Mouse (Mus musculus) cerebellum, adult 11-12 months (tissue): ENCODE measurements around the gene BC048671.

ENCODE experiments used
- DNase-seq: peaks from one replicate; pipeline ENCODE4 v3.0.0; 2022

BC048671 gene

DNA sequence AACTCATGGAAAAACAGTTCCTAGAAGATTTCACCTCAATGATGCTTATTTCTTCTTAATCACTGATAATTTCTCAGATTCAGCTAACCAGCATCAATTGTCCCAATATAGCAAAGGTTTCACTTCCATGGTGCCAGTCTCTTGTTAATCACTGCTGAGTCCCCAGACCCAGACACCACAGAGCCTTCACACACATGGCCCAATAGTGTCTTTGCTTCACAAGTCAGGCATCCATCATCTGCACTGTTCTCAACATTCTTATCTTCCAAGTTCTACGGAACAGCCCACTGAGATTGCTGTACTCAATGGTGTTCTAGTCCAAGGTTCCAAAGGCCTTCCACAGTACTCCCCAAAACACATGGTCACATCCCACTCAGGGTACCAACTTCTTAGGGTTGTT, at the start of gene BC048671:
Gene BC048671, plus strand, starts transcription at position 301 of the 400 bp plus-strand sequence.
- no peak for DNase-seq

DNA sequence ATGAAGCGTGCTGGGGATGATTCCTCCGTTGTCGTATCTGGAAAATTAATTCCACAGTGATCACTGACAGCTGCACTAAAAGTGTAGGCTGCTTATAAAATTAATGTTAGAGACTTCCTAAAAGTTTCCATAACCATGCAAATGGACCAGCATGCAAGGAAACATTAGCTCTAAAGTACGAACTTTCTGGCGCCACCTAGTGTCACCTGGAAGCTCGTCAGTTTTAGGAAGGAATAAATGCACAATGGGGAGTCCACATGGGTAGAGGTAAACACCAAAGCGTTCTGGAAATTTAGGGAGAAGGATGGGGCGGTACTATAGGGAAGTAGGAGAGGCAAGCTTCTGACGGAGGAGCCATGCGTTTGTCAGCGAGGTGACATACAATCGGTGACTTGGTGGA, 12.8 kb upstream of the BC048671 start:
- DNase-seq, result no peak

DNA sequence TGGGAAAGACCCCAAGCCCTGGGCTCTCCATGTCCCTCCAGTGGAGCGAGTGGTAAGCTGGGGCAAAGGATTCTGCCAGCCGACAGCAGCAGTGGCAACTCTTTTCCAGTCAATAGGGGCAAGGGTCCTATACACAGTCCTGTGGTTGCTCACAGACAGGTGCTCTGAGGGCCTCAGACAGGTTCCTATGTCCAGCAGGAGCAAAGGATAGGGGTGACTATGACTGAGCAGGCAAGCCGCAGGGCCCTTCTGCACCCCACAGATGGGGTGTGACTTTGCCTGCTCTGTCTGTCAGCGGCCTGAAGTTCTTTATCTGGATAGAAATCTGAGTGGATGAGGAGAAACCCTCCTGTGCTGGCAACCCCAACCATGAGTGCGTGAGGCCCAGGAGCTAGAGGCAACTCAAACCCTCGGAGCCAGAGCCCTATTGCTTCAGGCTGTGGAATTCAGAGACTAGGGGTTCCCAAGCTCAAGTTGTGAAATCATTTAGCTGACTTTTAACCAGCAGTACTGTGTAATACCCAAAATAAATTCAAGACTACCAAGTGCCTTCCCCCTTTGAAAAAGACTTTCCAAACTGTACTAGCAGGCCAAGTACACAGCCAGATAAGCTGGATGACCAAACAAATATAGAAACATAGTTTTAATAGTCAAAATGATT, 5.4 kb downstream of the BC048671 start:
- no peak for DNase-seq

DNA sequence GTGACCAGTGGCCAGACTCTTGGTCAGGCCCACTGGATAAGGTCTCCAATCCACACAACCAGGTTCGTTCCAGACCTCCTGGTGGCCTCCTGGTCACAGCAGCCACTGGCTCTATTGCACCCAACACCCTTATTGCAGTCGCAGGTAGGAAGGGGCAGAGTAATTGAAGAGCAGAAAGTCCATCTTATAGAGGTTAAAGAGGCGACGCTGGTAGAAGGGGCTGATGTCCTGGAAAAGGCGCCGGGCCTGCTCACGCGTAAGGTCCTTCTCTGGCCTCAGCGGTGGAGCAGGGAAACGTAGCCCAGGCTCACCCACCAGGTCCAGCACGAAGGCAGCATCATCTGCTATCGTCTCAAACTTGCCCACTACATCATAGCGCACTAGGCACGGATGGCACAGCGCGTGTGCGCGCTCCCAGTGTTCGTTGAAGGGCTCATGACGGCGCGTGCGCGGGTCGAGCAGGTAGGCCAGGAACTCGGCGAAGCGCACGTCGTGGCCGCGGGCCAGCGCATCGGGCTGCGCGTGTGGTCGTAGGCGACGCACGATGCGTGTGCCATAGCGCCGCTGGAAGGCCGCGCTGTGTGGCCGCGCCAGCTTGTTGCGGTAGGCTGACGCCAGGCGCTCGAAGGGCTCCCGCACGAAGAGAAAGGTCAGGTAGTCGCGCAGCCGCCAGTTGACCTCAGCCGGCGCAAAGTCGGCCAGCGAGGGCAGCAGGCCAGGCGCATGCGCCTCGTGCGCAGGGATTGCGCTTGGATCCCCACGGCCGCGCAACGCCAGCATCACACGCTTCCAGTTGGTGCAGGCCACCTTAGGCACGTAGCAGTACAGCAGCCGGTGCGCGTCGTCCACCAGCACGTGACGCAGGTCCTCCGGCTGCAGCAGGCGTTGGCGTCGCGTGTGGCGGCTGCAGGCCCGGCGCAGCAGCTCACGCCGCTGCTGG, 8.1 kb downstream of the BC048671 start:
- no peak for DNase-seq

DNA sequence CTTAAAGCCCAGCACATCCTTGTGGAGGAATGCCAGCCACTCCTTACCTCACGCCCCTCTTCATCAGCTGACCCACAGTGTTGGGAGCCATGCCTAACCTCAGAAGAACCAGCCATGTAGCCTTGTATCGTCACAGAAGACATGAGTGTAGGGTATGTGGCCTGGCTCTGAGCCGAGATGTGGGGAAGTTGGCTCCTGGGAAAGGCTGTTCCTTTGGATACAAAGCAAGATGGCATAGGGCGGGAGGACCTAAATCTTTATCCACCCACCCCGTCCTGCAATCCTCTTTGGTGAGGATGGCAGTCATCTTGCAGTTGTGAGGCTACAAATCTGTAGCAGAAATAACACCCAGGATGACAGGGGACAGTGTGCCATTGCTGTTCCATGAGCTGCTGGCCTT, 14.9 kb downstream of the BC048671 start:
- no peak for DNase-seq

DNA sequence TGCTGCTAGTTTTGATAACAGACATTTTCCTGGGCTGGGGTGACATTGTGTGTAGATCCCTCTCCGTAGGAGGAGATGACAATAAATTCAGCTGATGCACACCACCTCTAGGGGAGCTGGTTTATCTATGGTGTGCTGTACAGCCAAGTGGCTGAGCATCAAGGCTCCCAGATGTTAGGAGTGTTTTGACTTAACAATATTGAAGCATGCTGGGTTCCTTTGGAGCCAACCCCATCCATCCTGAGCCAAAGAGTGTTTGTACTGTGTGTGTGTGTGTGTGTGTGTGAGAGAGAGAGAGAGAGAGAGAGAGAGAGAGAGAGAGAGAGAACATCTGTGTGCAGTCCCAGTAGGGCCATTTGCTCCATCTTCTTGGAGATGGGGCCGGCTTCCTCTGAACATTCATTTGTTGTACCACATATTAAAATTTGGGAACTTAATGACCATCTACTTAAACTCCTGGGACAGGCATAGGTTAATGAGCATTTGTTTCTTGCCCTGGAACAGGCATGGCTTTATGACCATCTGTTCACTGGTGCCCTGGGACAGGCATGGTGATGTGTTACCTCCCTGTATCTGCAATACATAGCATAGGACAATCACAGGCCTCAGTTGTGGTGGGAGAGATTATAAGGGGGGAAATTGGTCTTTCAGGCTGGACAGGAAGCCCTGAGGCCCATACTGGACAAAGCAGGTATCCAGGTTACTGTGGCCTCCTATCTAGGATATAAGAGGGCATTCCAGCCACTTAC, 16.7 kb downstream of the BC048671 start:
- DNase-seq, result no peak

DNA sequence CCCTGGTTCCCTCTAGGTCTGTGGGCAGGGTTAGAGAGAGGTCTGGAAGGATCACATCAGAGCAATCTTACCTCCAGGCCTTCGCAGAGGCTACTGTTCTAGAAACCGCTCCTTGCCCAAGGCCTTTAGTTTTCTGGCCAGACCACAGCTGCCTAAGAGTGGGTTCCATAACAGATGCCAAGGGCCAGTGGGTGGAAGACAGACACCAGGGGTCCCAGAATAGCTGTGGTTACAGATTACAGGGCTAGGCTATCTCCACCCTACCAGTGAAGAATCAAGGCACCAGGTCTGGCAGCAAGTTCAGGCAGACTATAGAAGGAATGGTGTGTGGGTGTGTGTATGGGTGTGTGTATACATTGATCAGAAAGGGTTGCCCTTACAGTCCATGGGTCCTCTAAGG, 18.0 kb downstream of the BC048671 start:
- no peak for DNase-seq

DNA sequence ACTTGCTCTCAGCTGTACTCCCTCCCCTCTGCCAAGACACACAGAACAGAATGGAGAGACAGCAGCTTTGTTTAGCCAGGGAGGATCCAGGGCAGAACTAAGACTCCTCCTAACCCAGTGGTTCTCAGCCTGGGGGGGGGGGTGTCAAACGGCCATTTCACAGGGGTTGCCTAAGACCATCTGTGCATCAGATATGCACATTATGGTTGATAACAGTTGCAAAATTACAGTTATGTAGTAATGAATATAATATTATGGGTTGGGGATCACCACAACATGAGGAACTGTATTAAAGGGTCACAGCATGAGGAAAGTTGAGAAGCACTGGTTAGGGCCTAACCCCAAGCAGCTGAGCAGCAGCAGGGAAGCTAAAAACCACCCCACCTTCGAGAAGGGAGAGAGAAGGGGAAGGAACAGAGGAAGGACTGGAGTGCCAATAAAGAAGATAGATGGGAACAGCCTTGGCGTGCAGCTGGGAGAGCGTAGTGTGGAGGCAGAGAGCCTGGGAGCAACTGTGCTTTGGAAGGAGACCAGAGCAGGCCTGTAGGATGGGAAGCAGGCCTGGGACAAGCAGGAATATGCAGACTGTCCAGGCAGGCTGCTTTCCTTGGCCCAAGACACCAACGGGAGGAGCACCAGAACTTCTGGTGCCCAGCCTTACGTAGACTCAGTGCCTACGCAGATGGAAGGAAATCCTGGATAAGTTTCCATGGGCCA, 18.6 kb downstream of the BC048671 start:
- DNase-seq, result no peak

DNA sequence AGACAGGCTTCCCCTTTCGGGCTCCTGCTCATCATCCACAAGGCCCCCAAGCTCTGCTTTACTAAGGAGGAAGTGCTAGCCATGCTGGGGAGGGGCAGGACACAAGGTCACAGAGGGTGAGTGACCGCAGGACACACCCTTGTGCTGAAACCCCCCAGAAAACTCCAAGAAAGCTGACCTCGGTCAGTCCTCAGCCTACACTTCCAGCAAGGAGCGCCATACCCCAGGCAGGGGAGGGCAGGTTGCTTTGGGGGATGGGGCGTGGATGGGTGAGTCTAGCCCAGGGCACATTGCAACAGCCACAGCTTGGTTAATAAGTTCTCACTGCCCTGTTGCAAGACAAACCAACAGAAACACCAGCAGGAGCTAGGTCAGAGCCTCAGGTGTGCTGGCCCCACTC, 19.4 kb downstream of the BC048671 start:
- no peak for DNase-seq

DNA sequence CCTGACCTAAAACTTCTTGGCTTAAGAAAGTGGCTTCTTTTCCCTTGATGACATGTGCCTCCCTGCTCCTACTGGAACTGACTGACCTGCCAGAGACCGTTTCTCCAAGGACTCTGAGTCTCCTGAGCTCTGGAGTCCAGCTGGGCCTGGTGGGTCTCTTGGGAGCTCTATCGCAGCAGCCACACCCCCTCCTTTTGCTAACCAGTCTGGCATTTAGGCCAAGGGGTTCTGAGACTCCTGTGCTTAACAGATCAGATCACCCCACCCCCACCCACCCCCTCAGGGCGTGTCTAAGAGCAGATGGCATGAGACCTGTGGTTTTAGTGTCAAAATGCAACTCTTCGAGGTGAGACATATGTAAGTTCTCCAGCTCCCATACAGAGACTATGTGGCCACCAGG, 20.8 kb downstream of the BC048671 start:
- no peak for DNase-seq

DNA sequence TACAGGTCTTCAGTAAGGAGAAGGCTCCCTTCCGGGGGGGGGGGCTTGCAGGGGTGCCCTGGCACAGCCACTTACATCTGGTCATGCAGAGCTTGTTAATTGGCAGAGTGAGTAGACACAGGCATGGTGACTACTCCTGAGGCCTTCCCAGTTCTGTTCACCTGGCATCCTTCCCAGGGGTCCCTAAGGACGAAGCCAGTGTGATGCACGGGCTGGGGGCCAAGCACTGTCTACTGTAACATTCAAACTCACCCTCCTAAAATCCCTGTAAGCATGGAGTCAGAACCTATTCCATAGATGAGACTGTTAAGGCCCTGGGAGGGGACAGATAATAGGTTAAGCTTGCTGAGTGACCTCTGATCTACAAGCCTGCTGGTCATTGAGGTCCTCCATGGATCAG, 23.0 kb downstream of the BC048671 start:
- DNase-seq, result no peak

DNA sequence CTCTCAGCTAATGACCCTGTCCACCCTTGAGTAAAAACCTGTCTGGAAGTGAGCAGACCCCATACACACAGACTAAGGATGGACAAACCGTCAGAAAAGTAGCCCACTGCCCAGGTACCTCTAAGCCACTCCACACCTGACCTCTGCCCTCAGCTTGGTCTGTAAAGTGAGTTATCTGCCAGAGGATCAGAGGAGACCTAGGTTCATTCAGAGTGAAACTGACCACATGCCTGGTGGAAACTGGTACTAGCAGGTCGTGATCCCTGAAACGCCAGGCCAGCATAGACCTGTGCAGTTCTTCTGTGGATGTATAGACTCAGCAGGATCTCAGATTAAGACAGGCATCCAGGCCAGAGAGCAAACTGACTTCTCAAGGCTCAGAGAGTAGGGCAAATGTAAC, 23.4 kb downstream of the BC048671 start:
- DNase-seq, result no peak

DNA sequence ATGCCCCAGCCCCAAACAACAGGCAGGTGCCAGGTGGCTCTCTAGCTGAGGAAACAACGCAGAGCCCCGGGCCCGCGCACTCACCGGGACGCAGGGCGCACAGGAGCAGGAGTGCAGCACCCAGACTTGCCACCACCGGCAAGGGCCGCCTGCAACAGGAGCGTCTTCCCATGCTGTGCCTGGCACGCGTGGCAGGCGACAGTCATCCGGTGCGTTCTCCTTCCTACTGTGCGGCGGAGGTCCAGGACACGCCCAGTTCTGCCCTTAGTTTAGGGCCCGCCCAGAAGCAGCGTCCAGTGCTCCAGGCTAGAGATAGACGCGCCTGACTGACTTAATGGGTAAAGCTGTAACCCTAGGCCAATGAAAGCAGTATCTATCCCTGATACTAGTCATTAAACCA, 24.0 kb downstream of the BC048671 start, which contains the start of gene Chst13:
Gene Chst13, minus strand, starts transcription at position 195 of the 400 bp plus-strand sequence.
- no peak for DNase-seq

DNA sequence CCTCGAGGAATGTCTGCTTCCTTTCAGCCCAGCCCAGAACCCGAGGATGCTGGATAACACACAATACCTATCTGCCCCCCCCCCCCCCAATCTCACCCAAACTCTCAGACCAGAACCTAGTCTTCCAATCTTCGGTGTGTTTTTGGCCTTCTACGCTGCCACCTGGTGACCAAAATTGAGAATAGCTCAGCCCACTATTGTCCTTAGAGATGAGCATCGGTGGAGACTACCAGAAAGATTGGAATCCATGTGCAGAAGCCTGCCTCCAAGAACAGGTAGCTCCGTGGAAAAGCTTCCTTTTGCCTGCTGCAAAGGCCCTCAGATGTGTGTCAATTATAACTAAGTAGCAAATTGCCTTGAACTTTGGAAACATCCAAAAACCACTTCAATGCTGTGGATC, 26.7 kb downstream of the BC048671 start:
- no peak for DNase-seq

DNA sequence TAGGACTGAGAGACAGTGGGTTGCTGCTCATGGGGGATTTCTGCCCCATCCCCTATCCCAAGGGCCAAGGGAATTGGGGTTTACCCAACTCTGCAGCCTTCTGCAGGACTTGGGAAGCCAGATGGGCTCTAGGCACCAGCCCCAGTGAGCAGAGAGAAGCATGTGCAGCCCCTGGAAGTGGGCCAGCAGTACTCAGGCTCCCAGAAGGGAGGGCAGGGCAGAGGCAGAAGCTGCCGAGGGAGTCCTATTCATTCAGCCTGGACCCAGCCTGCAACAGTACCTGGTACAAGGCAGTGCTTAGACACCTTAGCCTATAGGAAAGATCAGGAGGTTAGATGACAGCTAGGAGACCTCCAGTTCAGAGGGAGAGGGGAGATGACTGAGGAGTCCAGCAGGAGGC, 28.9 kb downstream of the BC048671 start:
- DNase-seq, result peak; percentile 82

DNA sequence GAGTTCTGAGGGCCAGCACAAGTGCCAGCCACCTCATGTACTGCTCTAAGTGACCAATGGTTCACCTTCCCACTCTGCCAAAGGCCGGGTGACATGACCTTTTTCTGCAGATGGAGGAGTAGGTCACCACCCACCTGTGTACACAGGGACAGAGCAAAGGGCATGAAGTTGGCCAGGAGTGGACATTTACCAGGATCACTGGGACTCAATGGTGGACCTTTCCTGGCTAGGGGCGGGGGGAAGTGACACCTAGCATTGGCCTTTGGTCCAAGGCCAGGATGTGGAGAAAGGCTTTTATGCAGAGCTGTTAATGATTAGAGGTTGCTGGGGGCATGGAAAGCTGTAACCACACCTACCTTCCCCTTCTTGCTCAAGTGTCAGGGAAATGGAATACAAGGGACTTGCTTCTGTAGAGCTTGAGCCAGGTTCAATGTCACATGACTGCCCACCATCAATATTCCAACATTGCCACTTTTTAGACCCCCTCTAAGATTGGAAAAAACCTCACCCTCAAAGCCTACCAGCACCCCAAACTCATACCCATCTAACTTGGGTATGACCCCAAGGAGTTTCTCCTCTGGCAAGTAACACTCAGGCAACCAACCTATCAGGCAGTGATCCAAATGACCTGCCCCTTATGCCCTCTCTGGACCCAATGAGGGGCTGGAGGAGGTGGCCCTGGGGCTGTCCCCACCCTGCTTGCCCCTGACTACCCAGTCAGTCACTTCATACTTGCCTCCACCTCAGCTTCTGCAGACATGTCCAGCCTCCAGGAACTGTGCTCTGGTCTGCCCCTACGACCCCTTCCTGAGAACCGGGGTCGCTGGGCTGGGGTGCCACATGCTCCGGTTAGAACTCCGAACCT, 31.8 kb downstream of the BC048671 start, which contains the start of gene Uroc1:
Gene Uroc1, plus strand, starts transcription at position 724 of the 865 bp plus-strand sequence.
- DNase-seq, result no peak

DNA sequence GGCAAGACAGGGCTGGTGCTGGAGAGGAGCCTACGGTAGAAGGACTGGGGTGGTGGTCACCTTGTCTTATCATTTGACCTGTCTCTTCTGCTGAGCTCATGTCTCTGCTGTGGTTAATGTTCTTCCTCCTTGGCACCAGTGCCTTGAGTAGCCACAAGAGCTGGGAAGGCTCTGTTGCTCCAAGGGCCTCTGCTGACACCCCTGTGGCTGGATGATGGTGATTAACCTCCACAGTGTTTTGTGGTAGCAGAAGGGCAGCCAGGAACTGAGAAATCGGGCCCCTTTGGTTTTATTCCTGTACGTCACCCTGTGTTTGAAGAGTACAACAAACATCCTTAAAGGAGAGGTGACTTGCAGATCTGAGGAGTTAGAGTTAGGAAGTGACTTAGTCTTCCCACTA, 33.2 kb downstream of the BC048671 start:
- DNase-seq, result no peak

DNA sequence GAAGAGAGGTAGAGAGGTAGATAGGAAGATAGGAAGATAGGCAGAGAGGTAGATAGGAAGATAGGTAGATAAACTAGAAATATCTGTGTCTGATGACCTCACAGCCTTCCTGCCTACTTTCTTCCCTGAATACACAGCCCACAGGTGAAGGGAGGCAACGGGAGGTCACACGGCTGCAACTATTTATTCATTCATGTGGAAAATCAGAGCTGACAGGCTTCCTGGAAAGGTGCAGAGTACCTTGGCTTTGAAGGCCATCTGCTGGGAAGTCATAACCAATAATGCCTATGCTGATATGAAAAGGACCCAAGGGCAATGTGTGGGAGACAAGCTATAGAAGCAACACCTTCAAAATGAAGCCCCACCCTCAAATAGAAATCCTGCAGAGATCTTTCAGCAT, 41.3 kb downstream of the BC048671 start:
- peak; percentile 63 for DNase-seq

DNA sequence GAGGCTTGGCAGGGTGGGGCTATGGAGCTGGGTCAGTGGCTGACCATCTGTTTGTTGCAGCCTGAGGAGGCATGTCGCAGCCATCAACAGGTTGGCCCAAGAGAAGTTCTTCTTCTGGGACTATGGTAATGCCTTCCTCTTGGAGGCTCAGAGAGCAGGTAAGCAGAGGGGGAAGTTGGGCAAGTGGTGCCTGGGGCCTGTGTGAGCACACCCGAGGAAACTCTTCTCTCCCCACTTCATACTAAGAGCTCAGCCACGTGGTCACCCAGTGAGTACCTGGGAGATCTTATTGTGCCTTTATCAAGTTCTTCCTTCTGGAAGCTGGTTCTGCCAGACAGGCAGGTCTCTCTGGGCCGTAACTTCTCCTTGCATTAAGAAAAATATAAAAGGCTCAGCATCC, 46.2 kb downstream of the BC048671 start:
- no peak for DNase-seq

DNA sequence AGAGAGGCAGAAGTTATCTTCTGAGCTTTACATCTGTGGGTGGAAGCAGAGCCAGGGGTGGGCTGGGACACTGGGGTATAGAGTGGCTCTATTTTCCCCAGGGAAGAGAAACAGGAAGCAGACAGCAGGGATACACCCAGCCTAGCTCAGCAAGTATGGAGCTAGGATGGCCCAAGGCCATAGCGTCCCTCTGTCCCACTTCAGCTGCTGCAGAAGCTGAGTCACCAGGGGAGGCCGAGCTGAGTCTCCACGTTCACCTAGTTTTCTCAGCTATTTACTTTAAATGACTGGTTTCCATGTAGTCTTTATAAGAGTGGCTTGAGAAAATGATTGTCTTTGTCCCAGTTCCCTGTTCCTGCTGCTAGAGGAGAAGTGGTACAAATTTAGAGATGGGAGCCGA, 47.5 kb downstream of the BC048671 start:
- DNase-seq, result no peak

DNA sequence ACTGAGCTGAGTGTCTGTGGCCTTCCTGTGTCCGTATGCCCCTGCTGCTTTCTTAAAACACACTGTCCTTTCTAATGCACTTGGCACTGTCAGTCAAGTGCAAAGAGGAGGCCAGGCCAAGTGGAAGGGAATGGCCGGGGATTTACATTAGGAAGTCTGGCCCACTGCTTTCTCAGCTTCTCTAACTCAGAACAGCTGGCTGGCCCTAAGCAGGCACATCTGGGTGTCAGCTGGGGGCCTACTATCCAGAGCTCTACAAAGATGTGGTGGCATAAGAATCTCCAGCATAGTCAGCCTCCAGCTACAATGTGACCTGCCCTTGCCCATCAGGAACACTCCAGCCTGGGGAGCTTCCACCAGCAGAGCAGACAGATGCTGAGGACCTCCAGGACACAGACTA, 49.0 kb downstream of the BC048671 start:
- DNase-seq, result no peak
